Mouse (Mus musculus) ovary, adult 2 months (tissue): ENCODE measurements around the gene Ccdc27. TPM values are rescaled to one million over a fixed set of nuclear protein-coding genes. Genes with fewer than 3 reads are reported as not detected.

Source experiments
- polyA plus RNA-seq: library from polyadenylated mRNA; depleted of rRNA; stranded (reverse); fragments of >200 nt; gene quantifications from 2 replicates; pipeline ENCODE4 v1.2.3, GENCODE M21; 2012; rRNA removed

The Ccdc27 gene
- not detected in 2 replicates for polyA plus RNA-seq

GRCm38 (mm10) chr4:154042577-154042976 lies at the start of gene Ccdc27:
TSS of gene Ccdc27 (minus strand) at chr4:154042677.

DNA sequence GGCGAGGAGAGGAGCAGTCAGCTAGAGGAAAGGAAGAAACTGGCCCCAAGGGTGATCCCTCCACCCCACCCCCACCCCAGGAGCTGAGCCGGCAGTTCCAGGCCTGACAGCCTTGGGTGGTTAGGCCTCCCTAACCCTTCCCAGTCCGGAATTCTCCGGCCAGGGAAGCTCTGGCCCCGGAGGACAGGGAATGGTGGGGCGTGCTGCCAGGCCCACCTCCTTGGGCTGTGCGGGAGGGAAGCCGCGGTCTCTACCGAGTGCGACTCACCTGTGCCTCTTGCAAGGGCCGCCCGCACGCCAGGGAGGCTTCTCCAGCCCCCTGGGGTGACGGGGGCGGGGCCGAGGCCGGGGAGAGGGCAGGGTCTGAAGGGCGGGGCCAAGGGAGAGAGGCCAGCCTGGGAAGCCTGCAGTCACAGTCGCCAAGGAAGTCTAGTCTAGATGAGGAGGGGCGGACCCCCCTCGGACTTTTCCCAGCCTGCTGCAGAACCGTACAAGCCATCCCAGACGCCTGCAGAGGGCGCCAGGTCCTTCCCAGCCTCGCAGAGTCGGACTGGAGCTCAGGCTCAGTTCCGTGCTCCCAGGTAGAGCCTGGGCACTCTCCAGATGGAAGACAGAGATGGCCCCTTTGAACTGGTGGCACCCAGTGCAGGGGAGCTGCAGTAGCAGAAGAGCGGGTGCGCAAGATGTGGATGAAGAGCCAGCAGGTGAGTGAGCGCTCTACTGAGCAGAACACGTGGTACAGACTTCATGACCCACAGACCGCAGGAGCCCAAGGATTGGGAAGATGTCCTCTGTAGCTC lies 16.6 kb downstream of the Ccdc27 start, which contains the start of gene Smim1:
Gene Smim1, minus strand, starts transcription at position 590 of the 800 bp plus-strand sequence.

DNA sequence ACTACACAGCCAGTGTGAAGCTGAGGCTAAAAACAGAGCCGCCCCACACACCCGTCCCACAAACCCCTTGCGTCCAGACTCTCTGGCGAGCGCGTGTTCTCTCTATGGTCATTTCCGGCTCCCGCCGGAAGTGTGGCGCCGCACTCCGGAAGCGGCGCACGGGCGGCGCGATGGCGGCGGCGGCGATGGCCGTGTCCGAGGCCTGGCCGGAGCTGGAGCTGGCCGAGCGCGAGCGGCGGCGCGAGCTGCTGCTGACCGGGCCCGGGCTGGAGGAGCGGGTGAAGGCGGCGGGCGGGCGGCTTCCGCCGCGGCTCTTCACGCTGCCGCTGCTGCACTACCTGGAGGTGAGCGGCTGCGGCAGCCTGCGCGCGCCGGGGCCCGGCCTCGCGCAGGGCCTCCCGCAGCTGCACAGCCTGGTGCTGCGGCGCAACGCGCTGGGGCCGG lies 30.8 kb downstream of the Ccdc27 start, which contains the start of gene Lrrc47:
Gene Lrrc47, plus strand, starts transcription at position 86 of the 444 bp plus-strand sequence.

Other genes starting within 250 kb of the Ccdc27 start
- 58.1 and 69.9 TPM in 2 replicates for gene A430005L14Rik, start 85.4 kb downstream of the Ccdc27 start, polyA plus RNA-seq
- gene Dffb, start 67.6 kb downstream of the Ccdc27 start, polyA plus RNA-seq, result 22.0 and 23.0 TPM in 2 replicates
- gene Cep104, start 67.5 kb downstream of the Ccdc27 start, polyA plus RNA-seq, result 18.8 and 19.7 TPM in 2 replicates
- 127 and 143 TPM in 2 replicates for gene Lrrc47, start 30.9 kb downstream of the Ccdc27 start, polyA plus RNA-seq
- gene Smim1, start 16.4 kb downstream of the Ccdc27 start, polyA plus RNA-seq, result 150 and 188 TPM in 2 replicates
- 9.7 and 9.9 TPM in 2 replicates for gene Trp73, start 97.5 kb upstream of the Ccdc27 start, polyA plus RNA-seq
- 43.3 and 45.2 TPM in 2 replicates for gene Wrap73, start 99.7 kb upstream of the Ccdc27 start, polyA plus RNA-seq
- gene Tprgl, start 118.0 kb upstream of the Ccdc27 start, polyA plus RNA-seq, result 247 and 337 TPM in 2 replicates
- 25.5 and 31.1 TPM in 2 replicates for gene Megf6, start 128.1 kb upstream of the Ccdc27 start, polyA plus RNA-seq